Mouse (Mus musculus): ENCODE measurements around the gene Mlh3. TPM values are rescaled to one million over a fixed set of nuclear protein-coding genes. Genes with fewer than 3 reads are reported as not detected.
A peak's percentile ranks its signal among the peaks of the same experiment; 100 is the strongest.

The Mlh3 gene
- 9.0 and 11.1 TPM in 2 replicates for polyA plus RNA-seq (2014; fragmentation: Nextera tagmentation; extraction: Ambion mirVana)

DNA sequence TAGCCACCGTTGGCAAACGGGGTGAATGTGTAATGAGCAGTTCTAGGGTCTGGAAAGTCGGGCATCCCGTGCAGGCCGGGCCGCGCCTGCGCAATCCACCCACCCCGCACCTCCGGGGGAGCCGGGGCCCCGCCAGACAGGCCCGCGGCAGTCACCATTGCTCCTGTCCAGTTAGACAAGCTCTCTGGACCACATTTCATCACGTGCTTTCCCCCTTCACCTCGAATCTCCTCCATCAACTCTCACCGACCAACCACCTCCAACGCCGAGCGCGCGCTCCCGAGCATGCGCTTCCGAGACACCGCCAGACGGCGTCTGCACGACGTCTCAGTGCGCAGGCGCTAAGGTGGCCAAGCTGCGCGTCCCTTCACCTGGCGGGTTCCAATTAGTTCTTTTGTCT, at the start of gene Mlh3:
Gene Mlh3, minus strand, starts transcription at position 281 of the 400 bp plus-strand sequence.
- peak within 1 kb of the TSS; percentile 57 for H3K4me2 ChIP-seq (ENCODE audit: low read length)

GRCm38 (mm10) chr12:85308651-85309050, 38.3 kb upstream of the Mlh3 start:
- Histone ChIP-seq H3K27me3 (replicated peaks; ENCODE audit: control insufficient read depth, insufficient read depth, low read length) (no peaks in the 10 kb centered on the region), H3K9ac (ENCODE audit: low read length) (no peak overlapping the region), H3K4me3 (ENCODE audit: low read depth, low read length) (no peak overlapping the region), H3K4me2 (ENCODE audit: low read length) (no peak overlapping the region), H3K36me3 (ENCODE audit: control insufficient read depth, insufficient read depth, low read length) (peaks cover 99% of the 10 kb centered on the region), H3K27ac (ENCODE audit: low read depth, low read length) (no peak overlapping the region), H3K4me1 (ENCODE audit: control insufficient read depth, insufficient read depth, low read length) (no peaks in the 10 kb centered on the region), H3K9me3 (replicated peaks; ENCODE audit: control insufficient read depth, low read length) (no peaks in the 10 kb centered on the region)
- DNase-seq (ENCODE audit: low spot score) (no peak), ATAC-seq (no peak)
- WGBS, result 57% methylated on average over 3 of the region's 3 CpGs

More for the DNA sequence above, at the start of gene Mlh3:
- DNase-seq (ENCODE audit: low spot score) (peak; percentile 94), ATAC-seq (peak; percentile 95)
- H3K4me1 ChIP-seq (ENCODE audit: control insufficient read depth, insufficient read depth, low read length), result 0 out of 2 replicates have a peak, but pooled peaks cover 4% of the 10 kb centered on the region
- no peaks in the 10 kb centered on the region for H3K27me3 ChIP-seq (replicated peaks; ENCODE audit: control insufficient read depth, insufficient read depth, low read length)
- 0 out of 2 replicates have a peak, but pooled peaks cover 7% of the 10 kb centered on the region for H3K36me3 ChIP-seq (ENCODE audit: control insufficient read depth, insufficient read depth, low read length)
- no peaks in the 10 kb centered on the region for H3K9me3 ChIP-seq (replicated peaks; ENCODE audit: control insufficient read depth, low read length)
- peak within 1 kb of the TSS; percentile 87 for H3K27ac ChIP-seq (ENCODE audit: low read depth, low read length)
- peak within 1 kb of the TSS; percentile 54 for H3K4me3 ChIP-seq (ENCODE audit: low read depth, low read length)
- under 1% methylated on average over 35 of the region's 35 CpGs for WGBS
- peak within 1 kb of the TSS; percentile 77 for H3K9ac ChIP-seq (ENCODE audit: low read length)

- Histone ChIP-seq H3K4me3 (ENCODE audit: low read depth, low read length) (no peak overlapping the region), H3K36me3 (ENCODE audit: control insufficient read depth, insufficient read depth, low read length) (peaks cover 97% of the 10 kb centered on the region), H3K9ac (ENCODE audit: low read length) (no peak overlapping the region), H3K9me3 (replicated peaks; ENCODE audit: control insufficient read depth, low read length) (no peaks in the 10 kb centered on the region), H3K27me3 (replicated peaks; ENCODE audit: control insufficient read depth, insufficient read depth, low read length) (no peaks in the 10 kb centered on the region), H3K27ac (ENCODE audit: low read depth, low read length) (no peak overlapping the region), H3K4me2 (ENCODE audit: low read length) (no peak overlapping the region), H3K4me1 (ENCODE audit: control insufficient read depth, insufficient read depth, low read length) (no peaks in the 10 kb centered on the region)
- WGBS, result 49% methylated on average over 16 of the region's 16 CpGs
- ATAC-seq (peak; percentile 71), DNase-seq (ENCODE audit: low spot score) (peak; percentile 93)
Measured at GRCm38 (mm10) chr12:85305247-85305892, 35.0 kb upstream of the Mlh3 start.

DNA sequence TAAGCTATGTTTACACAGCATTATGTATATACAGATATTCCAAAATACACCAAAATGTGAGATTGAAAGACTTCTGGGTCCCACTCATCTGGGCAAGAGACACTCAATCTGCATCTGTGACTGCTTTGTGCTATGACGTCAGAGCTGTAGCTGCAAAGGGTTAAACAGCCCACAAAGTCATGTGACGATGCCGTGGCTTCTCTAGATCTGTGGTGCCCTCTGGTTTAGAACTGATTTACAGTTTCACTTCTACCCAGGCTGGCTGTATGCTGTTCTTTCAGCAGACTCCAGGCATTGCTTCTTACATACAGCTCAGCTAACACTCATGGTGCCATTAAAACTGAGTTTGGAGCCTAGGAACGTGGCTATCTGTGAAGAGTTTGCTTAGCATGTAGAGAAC, 34.3 kb upstream of the Mlh3 start:
- Histone ChIP-seq H3K4me3 (ENCODE audit: low read depth, low read length) (no peak overlapping the region), H3K27ac (ENCODE audit: low read depth, low read length) (no peak overlapping the region), H3K9ac (ENCODE audit: low read length) (no peak overlapping the region), H3K36me3 (ENCODE audit: control insufficient read depth, insufficient read depth, low read length) (peaks cover 96% of the 10 kb centered on the region), H3K4me1 (ENCODE audit: control insufficient read depth, insufficient read depth, low read length) (no peaks in the 10 kb centered on the region), H3K4me2 (ENCODE audit: low read length) (no peak overlapping the region), H3K9me3 (replicated peaks; ENCODE audit: control insufficient read depth, low read length) (no peaks in the 10 kb centered on the region), H3K27me3 (replicated peaks; ENCODE audit: control insufficient read depth, insufficient read depth, low read length) (no peaks in the 10 kb centered on the region)
- no peak for DNase-seq (ENCODE audit: low spot score)
- no peak for ATAC-seq
- WGBS, result 78% methylated on average over 4 of the region's 4 CpGs

GRCm38 (mm10) chr12:85303256-85303655, 32.9 kb upstream of the Mlh3 start:
- peaks cover 89% of the 10 kb centered on the region for H3K36me3 ChIP-seq (ENCODE audit: control insufficient read depth, insufficient read depth, low read length)
- 87% methylated on average over 2 of the region's 2 CpGs for WGBS
- H3K27me3 ChIP-seq (replicated peaks; ENCODE audit: control insufficient read depth, insufficient read depth, low read length), result no peaks in the 10 kb centered on the region
- H3K9ac ChIP-seq (ENCODE audit: low read length), result no peak overlapping the region
- H3K27ac ChIP-seq (ENCODE audit: low read depth, low read length), result no peak overlapping the region
- no peak overlapping the region for H3K4me2 ChIP-seq (ENCODE audit: low read length)
- no peaks in the 10 kb centered on the region for H3K4me1 ChIP-seq (ENCODE audit: control insufficient read depth, insufficient read depth, low read length)
- H3K4me3 ChIP-seq (ENCODE audit: low read depth, low read length), result no peak overlapping the region
- ATAC-seq (no peak), DNase-seq (ENCODE audit: low spot score) (no peak)
- no peaks in the 10 kb centered on the region for H3K9me3 ChIP-seq (replicated peaks; ENCODE audit: control insufficient read depth, low read length)

DNA sequence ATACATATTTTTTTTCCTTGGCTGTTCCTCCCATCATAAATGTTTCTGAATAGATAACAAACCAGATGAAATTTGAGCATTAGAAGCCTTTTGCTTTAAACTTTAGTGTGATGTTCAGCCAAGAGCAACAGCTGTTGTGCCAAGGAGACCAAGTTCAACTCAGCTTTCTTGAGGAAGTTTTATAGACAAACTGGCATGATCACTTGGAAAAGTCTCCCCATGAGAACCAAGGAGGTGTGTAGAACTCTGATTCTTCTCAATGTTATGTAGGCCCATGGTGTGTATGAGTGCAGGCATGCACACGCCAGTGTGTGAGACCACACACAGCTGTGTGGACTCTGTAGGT, 28.4 kb upstream of the Mlh3 start:
- Histone ChIP-seq H3K27ac (ENCODE audit: low read depth, low read length) (no peak overlapping the region), H3K9me3 (replicated peaks; ENCODE audit: control insufficient read depth, low read length) (peaks cover 5% of the 10 kb centered on the region; the same call in 1 of the 2 replicates), H3K9ac (ENCODE audit: low read length) (no peak overlapping the region), H3K4me1 (ENCODE audit: control insufficient read depth, insufficient read depth, low read length) (no peaks in the 10 kb centered on the region), H3K36me3 (ENCODE audit: control insufficient read depth, insufficient read depth, low read length) (peaks cover 46% of the 10 kb centered on the region), H3K4me2 (ENCODE audit: low read length) (no peak overlapping the region), H3K27me3 (replicated peaks; ENCODE audit: control insufficient read depth, insufficient read depth, low read length) (no peaks in the 10 kb centered on the region), H3K4me3 (ENCODE audit: low read depth, low read length) (no peak overlapping the region)
- ATAC-seq (no peak), DNase-seq (ENCODE audit: low spot score) (no peak)
- 100% methylated on average over 1 of the region's 1 CpGs for WGBS

- WGBS, result 89% methylated on average over 11 of the region's 11 CpGs
- H3K9ac ChIP-seq (ENCODE audit: low read length), result no peak overlapping the region
- H3K27ac ChIP-seq (ENCODE audit: low read depth, low read length), result no peak overlapping the region
- no peak overlapping the region for H3K4me2 ChIP-seq (ENCODE audit: low read length)
- H3K27me3 ChIP-seq (replicated peaks; ENCODE audit: control insufficient read depth, insufficient read depth, low read length), result no peaks in the 10 kb centered on the region
- H3K4me1 ChIP-seq (ENCODE audit: control insufficient read depth, insufficient read depth, low read length), result no peaks in the 10 kb centered on the region
- ATAC-seq, result no peak
- no peak for DNase-seq (ENCODE audit: low spot score)
- no peak overlapping the region for H3K4me3 ChIP-seq (ENCODE audit: low read depth, low read length)
- H3K9me3 ChIP-seq (replicated peaks; ENCODE audit: control insufficient read depth, low read length), result peaks cover 5% of the 10 kb centered on the region; the same call in 1 of the 2 replicates
- H3K36me3 ChIP-seq (ENCODE audit: control insufficient read depth, insufficient read depth, low read length), result peaks cover 41% of the 10 kb centered on the region
Measured at GRCm38 (mm10) chr12:85298127-85298834, 27.9 kb upstream of the Mlh3 start.

DNA sequence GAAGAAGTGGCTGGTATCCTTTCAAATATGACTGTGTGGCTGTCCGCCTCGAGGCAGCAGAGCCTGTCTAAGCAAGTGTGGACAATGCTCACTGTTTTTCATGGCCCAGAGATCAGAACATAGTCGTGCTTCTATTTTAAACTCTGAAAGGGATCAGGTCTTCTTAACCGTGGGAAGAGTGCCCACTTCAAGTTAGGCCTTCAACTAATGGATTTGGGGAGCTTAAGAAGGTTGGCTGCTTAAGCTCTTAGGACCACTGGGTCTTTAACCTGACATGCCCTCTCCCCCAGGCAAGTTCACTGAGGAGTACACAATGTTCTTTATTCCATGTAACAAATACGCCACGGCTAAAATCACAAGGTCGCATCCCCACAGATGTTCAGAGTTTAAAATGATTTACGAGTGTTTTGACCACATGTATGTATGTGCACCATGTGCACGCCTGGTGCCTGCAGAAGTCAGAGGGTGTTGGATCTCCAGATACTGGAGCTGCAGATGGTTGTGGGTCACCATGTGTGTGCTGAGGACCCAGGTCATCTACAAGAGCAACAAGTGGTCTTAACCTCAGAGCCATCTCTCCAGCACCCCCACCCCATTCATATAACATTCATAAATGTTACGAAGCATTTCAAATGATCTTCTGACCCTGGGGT, 27.1 kb upstream of the Mlh3 start:
- 82% methylated on average over 10 of the region's 10 CpGs for WGBS
- no peak overlapping the region for H3K27ac ChIP-seq (ENCODE audit: low read depth, low read length)
- ATAC-seq, result no peak
- DNase-seq (ENCODE audit: low spot score), result no peak
- no peaks in the 10 kb centered on the region for H3K27me3 ChIP-seq (replicated peaks; ENCODE audit: control insufficient read depth, insufficient read depth, low read length)
- H3K36me3 ChIP-seq (ENCODE audit: control insufficient read depth, insufficient read depth, low read length), result peaks cover 34% of the 10 kb centered on the region
- H3K4me2 ChIP-seq (ENCODE audit: low read length), result no peak overlapping the region
- peaks cover 5% of the 10 kb centered on the region; the same call in 1 of the 2 replicates for H3K9me3 ChIP-seq (replicated peaks; ENCODE audit: control insufficient read depth, low read length)
- no peak overlapping the region for H3K9ac ChIP-seq (ENCODE audit: low read length)
- H3K4me3 ChIP-seq (ENCODE audit: low read depth, low read length), result no peak overlapping the region
- H3K4me1 ChIP-seq (ENCODE audit: control insufficient read depth, insufficient read depth, low read length), result no peaks in the 10 kb centered on the region
